Mouse (Mus musculus) lung, postnatal 36 days (tissue): Measurements from ENCODE around the gene Pced1b.
A peak's percentile ranks its signal among the peaks of the same experiment; 100 is the strongest.
"Not testable (repeated sequence)": the region's sequence is repeated elsewhere in the genome, so short reads cannot be mapped to it uniquely, and the experiment has no call there.

Experiments
- DNase-seq: peaks from one replicate; pipeline ENCODE4 v3.0.0; 2022; ENCODE audit warnings: mixed read lengths

Pced1b gene

GRCm38 (mm10) chr15:97345110-97345509, 98.2 kb downstream of the Pced1b start:
- DNase-seq = no peak

DNA sequence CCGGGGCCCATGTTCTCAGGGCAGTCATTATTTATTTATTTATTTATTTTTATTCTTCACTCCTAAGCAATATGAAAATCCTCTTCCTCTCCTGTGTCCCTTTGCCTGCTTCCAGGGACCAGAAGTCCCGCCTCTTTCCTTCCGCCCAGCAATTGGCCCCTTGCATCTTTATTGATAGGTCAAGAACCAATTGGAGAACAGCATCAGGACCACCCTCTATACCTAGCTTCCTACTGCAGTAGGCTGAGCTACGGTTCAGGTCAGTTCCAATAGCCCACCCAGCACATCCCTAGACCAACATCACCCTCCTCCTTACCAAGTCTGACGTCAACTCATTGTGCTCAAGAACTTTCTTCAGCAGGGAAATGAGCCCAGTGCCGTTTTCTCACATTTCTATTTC, 99.0 kb downstream of the Pced1b start:
- DNase-seq = no peak

DNA sequence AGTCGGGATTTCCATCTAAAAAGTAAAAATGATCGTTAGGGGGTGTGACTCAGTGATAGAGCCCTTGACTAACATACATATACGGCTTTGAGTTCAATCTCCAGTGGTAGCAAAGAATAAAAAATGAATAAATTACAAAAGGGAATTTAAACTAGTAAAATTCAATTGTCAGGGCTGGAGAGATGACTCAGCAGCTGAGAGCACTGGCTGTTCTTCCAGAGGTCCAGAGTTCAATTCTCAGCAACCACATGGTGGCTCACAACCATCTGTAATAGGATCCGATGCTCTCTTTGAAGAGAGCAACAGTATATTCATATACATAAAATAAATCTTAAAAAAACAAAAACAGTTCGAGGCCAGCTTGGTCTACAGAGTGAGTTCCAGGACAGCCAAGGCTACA, 99.5 kb downstream of the Pced1b start:
- no peak for DNase-seq

DNA sequence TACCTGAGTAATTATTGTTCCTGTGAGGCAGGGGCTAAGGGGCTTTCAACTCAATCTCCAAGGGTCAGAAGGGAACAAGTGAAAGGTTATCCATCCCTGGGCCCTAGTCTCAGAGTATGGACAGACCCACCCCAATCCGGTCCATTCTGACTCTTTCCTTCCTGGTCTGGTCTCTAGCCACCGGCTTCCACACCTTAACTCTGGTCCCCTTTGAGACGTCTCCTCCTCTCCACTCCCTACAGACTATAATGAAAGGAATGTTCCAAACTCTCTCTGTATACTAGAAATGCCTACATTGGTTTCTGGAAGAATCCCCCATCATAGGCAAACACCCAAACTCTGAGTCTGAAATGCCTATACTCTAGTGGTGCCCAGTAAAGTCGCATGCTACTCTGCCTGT, 100.0 kb downstream of the Pced1b start:
- DNase-seq = no peak

- DNase-seq = no peak
Measured at GRCm38 (mm10) chr15:97348566-97349315, 101.8 kb downstream of the Pced1b start.

DNA sequence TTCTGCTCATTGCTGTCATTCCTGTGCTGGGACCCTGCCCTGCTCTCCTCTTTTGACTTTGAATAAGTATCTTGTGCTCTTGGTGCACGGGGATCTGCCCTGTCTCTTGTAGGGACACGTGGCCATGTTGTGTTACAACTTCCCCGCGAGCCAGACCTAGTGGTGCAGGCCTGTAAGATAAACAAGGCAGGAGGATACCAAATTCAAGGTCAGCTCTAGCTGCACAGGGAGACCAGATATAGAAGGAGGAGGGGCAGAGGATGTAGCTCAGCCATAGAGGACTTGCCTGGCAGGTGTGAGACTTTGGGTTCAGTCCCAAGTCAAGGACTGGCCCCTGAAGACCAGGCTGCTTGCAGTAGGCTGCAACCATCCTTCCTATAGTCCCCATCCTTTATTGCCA, 103.6 kb downstream of the Pced1b start:
- no peak for DNase-seq

- DNase-seq = peak; percentile 90
Measured at GRCm38 (mm10) chr15:97351016-97351415, 104.1 kb downstream of the Pced1b start.

DNA sequence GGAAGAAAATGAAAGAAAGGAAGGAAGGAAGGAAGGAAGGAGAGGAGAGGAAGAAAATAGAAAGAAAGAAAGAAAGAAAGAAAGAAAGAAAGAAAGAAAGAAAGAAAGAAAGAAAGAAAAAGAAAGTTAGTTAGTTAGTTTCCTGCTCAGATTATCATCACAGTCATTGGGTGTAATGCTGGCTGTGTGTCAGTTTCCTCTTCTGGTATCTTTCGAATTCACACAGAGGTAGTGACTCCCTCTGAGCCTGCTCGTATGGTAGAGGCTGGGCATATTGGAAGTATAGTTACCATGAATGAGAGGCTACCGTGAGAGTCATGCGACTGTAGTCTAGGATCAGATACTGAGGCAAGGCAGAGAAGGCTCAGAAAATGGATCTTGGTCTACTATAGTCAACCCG, 104.8 kb downstream of the Pced1b start:
- DNase-seq = no peak

GRCm38 (mm10) chr15:97355676-97356303, 108.9 kb downstream of the Pced1b start:
- peak; percentile 22 for DNase-seq

DNA sequence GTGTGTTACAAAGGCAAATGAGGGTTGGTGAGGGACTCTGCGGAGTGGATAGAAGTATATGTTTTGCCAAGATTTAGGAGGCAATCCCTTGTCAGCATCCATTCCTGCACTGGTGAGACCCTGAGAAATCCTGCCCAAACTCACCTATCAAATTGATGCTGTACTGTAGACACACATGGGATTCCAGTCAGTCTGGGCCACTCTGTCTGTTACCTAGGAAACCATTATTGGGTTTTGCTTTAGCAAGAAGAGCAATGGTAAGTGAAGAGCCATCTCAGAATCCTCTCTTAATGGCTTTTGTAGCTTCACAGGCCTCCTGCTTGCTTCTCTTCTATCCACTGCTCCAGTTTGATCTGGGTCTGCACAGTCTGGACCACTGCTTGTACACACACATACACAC, 110.1 kb downstream of the Pced1b start:
- DNase-seq = no peak

GRCm38 (mm10) chr15:97360842-97361770, 114.2 kb downstream of the Pced1b start:
- peak; percentile 58 for DNase-seq

- DNase-seq = peak; percentile 47
Measured at GRCm38 (mm10) chr15:97361771-97362171, 114.9 kb downstream of the Pced1b start.

GRCm38 (mm10) chr15:97364271-97364670, 117.4 kb downstream of the Pced1b start:
- DNase-seq = not testable (repeated sequence)

GRCm38 (mm10) chr15:97364968-97365367, 118.1 kb downstream of the Pced1b start:
- peak; percentile 77 for DNase-seq

DNA sequence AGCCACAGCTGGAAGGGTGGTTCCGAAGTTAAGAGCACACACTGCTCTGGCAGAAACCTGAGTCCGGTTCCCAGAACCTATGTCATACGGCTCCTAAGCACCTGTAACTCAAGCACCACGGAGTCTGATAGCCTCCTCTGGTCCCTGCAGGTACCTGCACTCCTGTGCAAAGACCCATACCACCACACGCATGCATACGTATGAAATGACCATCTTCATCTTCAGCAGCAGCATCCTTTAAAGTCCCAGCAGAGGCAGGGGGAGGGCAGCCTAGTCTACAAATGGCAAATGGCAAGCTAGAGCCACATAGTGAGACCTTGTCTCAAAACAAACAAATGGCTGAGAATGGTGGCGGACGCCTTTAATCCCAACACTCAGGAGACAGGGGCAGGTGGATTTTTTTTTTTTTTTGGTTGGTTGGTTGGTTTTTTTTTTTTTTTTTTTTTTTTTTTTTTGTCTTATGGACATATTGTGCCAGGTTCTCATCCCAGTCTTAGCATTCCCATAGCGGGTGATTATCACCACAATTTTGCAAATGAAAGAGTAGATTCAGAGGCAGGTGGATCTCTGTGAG, 121.2 kb downstream of the Pced1b start:
- DNase-seq = no peak

- DNase-seq = no peak
Measured at GRCm38 (mm10) chr15:97368631-97369030, 121.7 kb downstream of the Pced1b start.

DNA sequence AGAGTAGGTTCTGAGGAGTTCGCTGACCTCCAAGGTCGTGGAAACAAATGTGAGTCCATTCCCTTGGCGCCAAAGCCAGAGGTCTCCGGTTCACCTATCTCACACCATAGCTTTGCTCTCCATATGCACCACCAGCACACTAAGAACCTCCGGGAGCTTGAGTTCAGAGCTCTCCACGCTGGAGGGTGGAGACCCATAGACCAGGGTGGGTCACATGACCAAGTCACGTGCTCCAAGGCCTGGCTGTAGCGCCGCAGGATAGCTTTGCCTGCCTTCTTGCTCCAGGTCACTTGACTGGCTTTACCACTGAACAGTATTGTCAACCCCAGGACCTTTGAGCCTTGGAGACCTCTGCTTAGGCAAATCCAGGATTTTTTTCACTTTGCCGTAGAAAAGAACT, 122.2 kb downstream of the Pced1b start:
- DNase-seq = no peak

- no peak for DNase-seq
Measured at GRCm38 (mm10) chr15:97370880-97371279, 124.0 kb downstream of the Pced1b start.

DNA sequence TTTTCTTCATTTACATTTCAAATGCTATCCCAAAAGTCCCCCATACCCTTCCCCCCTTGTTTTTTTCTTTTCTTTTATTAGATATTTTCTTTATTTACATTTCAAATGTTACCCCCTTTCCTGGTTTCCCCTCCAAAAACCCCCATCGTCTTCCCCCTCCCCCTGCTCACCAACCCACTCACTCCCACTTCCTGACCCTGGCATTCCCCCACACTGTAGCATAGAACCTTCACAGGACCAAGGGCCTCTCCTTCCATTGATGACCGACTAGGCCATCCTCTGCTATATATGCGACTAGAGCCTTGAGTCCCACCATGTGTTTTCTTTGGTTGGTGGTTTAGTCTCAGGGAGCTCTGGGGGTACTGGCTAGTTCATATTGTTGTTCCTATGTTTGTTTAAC, 125.1 kb downstream of the Pced1b start:
- DNase-seq = not testable (repeated sequence)

- no peak for DNase-seq
Measured at GRCm38 (mm10) chr15:97372611-97373131, 125.8 kb downstream of the Pced1b start.

DNA sequence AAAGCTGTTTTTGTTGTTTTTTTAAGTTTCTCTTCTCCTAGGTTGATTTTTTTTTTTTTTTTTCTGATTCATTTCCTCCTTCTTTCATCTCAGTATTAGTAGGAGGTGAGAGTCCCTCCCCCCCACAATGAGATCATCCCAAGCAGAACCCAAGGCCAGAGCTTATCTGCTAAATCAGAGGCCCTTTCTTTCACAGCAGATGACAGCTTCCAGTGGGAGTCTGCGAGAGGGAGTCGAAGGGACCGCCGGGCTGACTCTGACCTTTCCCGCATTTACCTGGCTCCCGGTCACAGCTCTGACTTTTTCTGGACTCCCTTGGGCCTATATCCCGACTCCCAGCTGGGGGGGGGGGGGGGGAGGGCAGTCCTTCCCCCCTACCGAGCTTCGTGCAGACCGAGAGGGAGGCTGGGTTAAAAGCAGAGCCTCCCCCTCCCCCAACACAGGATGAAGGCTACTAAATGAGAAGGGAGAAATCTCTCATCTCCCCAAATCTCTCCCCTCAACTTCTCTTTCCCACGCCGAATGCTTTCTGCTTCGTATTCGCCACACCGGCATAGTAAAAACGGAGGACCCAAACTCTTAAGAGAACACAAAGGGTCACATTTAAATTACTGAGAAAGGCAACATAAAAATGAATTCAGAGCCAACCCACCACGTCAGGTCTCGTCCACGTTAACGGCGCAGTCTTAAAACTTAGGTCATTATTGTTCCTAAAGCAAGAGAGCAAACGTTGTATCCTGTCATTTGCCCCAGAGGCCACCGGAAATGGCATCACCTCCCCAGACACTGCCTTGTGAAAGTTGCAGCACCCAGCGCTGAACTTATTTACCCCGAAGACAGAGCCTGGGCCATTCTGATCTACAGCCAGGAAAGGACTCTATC, 126.5 kb downstream of the Pced1b start:
- peak; percentile 73 for DNase-seq
